Mouse (Mus musculus) megakaryocyte, embryonic 14.5 days (primary cell): Measurements from ENCODE around the gene Hist1h4c. TPM values are rescaled to one million over a fixed set of nuclear protein-coding genes. Genes with fewer than 3 reads are reported as not detected.
"Not testable (repeated sequence)": the region's sequence is repeated elsewhere in the genome, so short reads cannot be mapped to it uniquely, and the experiment has no call there.

Source experiments
- H3K27me3 ChIP-seq: replicated peaks from 2 replicates; pipeline ENCODE3; 2012; ENCODE audit warnings: inconsistent platforms
- H3K36me3 ChIP-seq: replicated peaks from 2 replicates; pipeline ENCODE3; 2012; ENCODE audit warnings: low read length, inconsistent platforms, mixed read lengths
- H3K4me1 ChIP-seq: 2 replicates; pipeline ENCODE4 v1.6.1; 2012; ENCODE audit warnings: inconsistent platforms
- H3K4me3 ChIP-seq: replicated peaks from 2 replicates; pipeline ENCODE3; 2012; ENCODE audit warnings: moderate library complexity, mild to moderate bottlenecking, inconsistent platforms
- H3K9me3 ChIP-seq: 2 replicates; pipeline ENCODE4 v1.6.1; 2012; ENCODE audit warnings: inconsistent platforms
- FLI1 ChIP-seq: IDR thresholded peaks from 2 replicates; pipeline ENCODE4 v1.6.1; 2012; ENCODE audit warnings: low read length, inconsistent platforms, mixed read lengths
- GATA1 ChIP-seq: IDR thresholded peaks from 3 replicates; pipeline ENCODE4 v1.6.1; 2012; ENCODE audit warnings: mixed read lengths, low read length, inconsistent platforms, borderline replicate concordance
- polyA plus RNA-seq: library from polyadenylated mRNA; stranded (reverse); fragments of >175 nt; gene quantifications from 2 replicates; pipeline ENCODE4 v1.2.3, GENCODE M21; 2012; ENCODE audit warnings: low replicate concordance; ENCODE audit not compliant: insufficient read depth

Hist1h4c gene
- polyA plus RNA-seq, 1 experiment: 19.8 TPM

- Histone ChIP-seq H3K4me1 (peaks cover 38% of the 10 kb centered on the region), H3K27me3 (peaks cover 48% of the 10 kb centered on the region), H3K9me3 (no peaks in the 10 kb centered on the region), H3K4me3 (peak overlapping the region; percentile 93), H3K36me3 (no peaks in the 10 kb centered on the region)
- TF ChIP-seq GATA1 (no peak), FLI1 (no peak)
These were observed 11.6 kb upstream of the Hist1h4c start for GRCm38 (mm10) chr13:23709714-23710373.

GRCm38 (mm10) chr13:23708654-23709053 is 10.4 kb upstream of the Hist1h4c start:
- Histone ChIP-seq H3K4me1 (peaks cover 38% of the 10 kb centered on the region), H3K4me3 (no peak overlapping the region), H3K27me3 (peaks cover 43% of the 10 kb centered on the region), H3K36me3 (no peaks in the 10 kb centered on the region), H3K9me3 (no peaks in the 10 kb centered on the region)
- no peak for TF ChIP-seq GATA1
- no peak for TF ChIP-seq FLI1

- H3K27me3 ChIP-seq: peaks cover 40% of the 10 kb centered on the region
- H3K4me3 ChIP-seq: no peak overlapping the region
- H3K36me3 ChIP-seq: no peaks in the 10 kb centered on the region
- peaks cover 38% of the 10 kb centered on the region for H3K4me1 ChIP-seq
- no peaks in the 10 kb centered on the region for H3K9me3 ChIP-seq
- TF ChIP-seq FLI1 (no peak), GATA1 (no peak)
These were observed 9.8 kb upstream of the Hist1h4c start for GRCm38 (mm10) chr13:23708041-23708440.

- Histone ChIP-seq H3K27me3 (peaks cover 37% of the 10 kb centered on the region), H3K4me1 (peaks cover 38% of the 10 kb centered on the region)
These were observed 8.5 kb upstream of the Hist1h4c start for GRCm38 (mm10) chr13:23706771-23707170.

DNA sequence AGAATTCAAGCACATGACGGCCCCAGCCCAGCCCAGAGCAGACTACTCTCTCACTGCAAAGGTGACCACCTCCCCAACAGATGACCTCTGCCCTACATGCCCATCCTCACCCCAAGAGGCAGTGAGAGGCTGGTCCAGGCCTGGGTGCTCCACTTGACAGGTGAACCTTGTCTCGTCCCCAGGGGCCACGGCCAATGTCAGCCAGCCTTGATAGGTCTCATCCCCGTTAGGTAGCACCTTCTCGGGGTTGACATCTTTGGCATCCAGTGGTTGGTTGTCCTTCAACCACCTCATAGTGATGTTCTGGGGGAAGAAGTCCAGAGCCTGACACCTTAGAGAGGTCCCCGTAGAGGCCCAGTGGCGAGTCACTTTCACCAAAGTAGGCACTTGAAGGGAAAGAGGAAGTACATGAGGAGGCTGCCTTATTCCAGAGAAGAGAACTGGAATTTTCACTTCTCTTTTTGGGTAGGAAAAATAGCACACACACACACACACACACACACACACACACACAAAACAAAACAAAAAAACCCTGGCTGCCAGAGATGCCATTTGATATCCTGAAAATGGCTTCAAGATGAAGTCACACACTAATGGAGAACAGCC is 7.6 kb upstream of the Hist1h4c start:
- Histone ChIP-seq H3K4me3 (no peak overlapping the region), H3K9me3 (no peaks in the 10 kb centered on the region), H3K27me3 (peaks cover 29% of the 10 kb centered on the region), H3K36me3 (no peaks in the 10 kb centered on the region), H3K4me1 (peaks cover 38% of the 10 kb centered on the region)
- no peak for TF ChIP-seq FLI1
- TF ChIP-seq GATA1: no peak

More at GRCm38 (mm10) chr13:23706771-23707170, 8.5 kb upstream of the Hist1h4c start:
- H3K9me3 ChIP-seq: no peaks in the 10 kb centered on the region
- H3K4me3 ChIP-seq: no peak overlapping the region
- TF ChIP-seq FLI1 (no peak), GATA1 (no peak)
- H3K36me3 ChIP-seq: no peaks in the 10 kb centered on the region

- H3K36me3 ChIP-seq, H3K4me3 ChIP-seq, H3K27me3 ChIP-seq, H3K9me3 ChIP-seq: not testable (repeated sequence)
- H3K4me1 ChIP-seq: peaks cover 32% of the 10 kb centered on the region
These were observed 4.5 kb upstream of the Hist1h4c start for GRCm38 (mm10) chr13:23702801-23703200.

- TF ChIP-seq GATA1: no peak
- TF ChIP-seq FLI1: no peak
- H3K9me3 ChIP-seq: no peaks in the 10 kb centered on the region
- H3K36me3 ChIP-seq: no peaks in the 10 kb centered on the region
- H3K27me3 ChIP-seq: peaks cover 2% of the 10 kb centered on the region
- peaks cover 36% of the 10 kb centered on the region for H3K4me1 ChIP-seq
- H3K4me3 ChIP-seq: no peak overlapping the region
These were observed 4.0 kb upstream of the Hist1h4c start for GRCm38 (mm10) chr13:23702220-23702619.

DNA sequence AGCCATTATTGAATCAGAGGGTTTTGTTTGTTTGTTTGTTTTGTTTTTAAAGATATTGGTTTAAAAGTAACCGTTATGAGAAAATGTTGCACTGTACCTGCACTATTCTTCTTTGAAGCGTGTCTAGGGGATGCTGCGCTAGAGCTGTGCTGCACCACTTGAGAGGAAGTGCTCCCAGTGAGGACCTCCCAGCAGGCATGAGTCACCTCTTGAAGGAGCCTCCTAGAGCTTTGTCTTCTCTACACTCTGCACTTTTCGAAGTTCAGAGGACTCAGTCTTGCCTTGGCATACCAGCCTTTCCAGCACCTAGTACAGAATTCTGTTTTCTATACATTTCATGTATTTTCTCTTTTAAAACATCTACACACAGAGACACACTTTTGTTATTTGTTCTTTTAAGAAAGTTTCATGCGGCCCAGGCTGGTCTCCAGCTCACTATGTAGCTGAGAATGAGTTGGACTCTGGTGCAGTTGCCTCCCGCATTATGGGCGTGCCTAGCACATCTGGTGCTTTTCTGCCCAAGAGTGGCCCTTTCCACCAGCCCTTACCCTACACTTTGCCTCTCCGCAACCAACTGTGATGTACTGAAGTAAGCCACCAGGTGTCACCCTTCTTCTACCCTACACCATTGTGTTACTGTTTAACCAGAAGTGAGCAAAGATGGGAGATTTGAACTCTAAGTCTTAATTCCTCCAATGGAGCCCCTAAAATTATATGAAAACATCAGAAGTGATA is 2.7 kb upstream of the Hist1h4c start:
- Histone ChIP-seq H3K27me3 (peaks cover 2% of the 10 kb centered on the region), H3K36me3 (no peaks in the 10 kb centered on the region), H3K4me3 (peak overlapping the region; percentile 87), H3K4me1 (peaks cover 44% of the 10 kb centered on the region), H3K9me3 (no peaks in the 10 kb centered on the region)
- TF ChIP-seq FLI1 (no peak), GATA1 (no peak)

- peaks cover 46% of the 10 kb centered on the region for H3K4me1 ChIP-seq
- no peak for TF ChIP-seq FLI1
- TF ChIP-seq GATA1: no peak
- H3K4me3 ChIP-seq: no peak overlapping the region
These were observed 1.5 kb upstream of the Hist1h4c start for GRCm38 (mm10) chr13:23699767-23700166.

GRCm38 (mm10) chr13:23698996-23699395 is 742 bp upstream of the Hist1h4c start:
- H3K4me1 ChIP-seq: peaks cover 46% of the 10 kb centered on the region
- no peak for TF ChIP-seq GATA1
- no peak for TF ChIP-seq FLI1
- H3K4me3 ChIP-seq: no peak overlapping the region
- H3K27me3 ChIP-seq: no peaks in the 10 kb centered on the region
- H3K36me3 ChIP-seq: peaks cover 3% of the 10 kb centered on the region
- no peaks in the 10 kb centered on the region for H3K9me3 ChIP-seq

More at GRCm38 (mm10) chr13:23699767-23700166, 1.5 kb upstream of the Hist1h4c start:
- no peaks in the 10 kb centered on the region for H3K27me3 ChIP-seq
- no peaks in the 10 kb centered on the region for H3K9me3 ChIP-seq
- H3K36me3 ChIP-seq: peaks cover 2% of the 10 kb centered on the region
